Mouse (Mus musculus) C2C12 (cell line): ENCODE measurements at regions not wholly inside any gene's neighbourhood (a gene's known extent, or its start where the extent isn't known, plus 50 kb on each side); places are given as distances from the start of the nearest gene placed in this dataset.

Source experiments
- CEBPB ChIP-seq: IDR thresholded peaks from one replicate; pipeline ENCODE4 v1.6.1; 2011; ENCODE audit warnings: low read depth, mild to moderate bottlenecking, control low read depth, moderate library complexity
- CTCF ChIP-seq: IDR thresholded peaks from one replicate; pipeline ENCODE4 v1.5.1; 2011; ENCODE audit not compliant: control insufficient read depth, insufficient read depth, insufficient read length
- FOSL1 ChIP-seq: IDR thresholded peaks from one replicate; pipeline ENCODE4 v1.8.0; 2011; ENCODE audit warnings: mild to moderate bottlenecking, low read length; ENCODE audit not compliant: poor library complexity, insufficient read depth, severe bottlenecking
- MAX ChIP-seq: IDR thresholded peaks from one replicate; pipeline ENCODE4 v1.6.1; 2011; ENCODE audit warnings: mild to moderate bottlenecking, control low read depth
- MYOD1 ChIP-seq: IDR thresholded peaks from one replicate; pipeline ENCODE4 v1.6.1; 2011; ENCODE audit warnings: low read depth; ENCODE audit not compliant: control insufficient read depth, insufficient read length
- MYOG ChIP-seq: IDR thresholded peaks from one replicate; pipeline ENCODE4 v1.6.1; 2011; ENCODE audit not compliant: control insufficient read depth, insufficient read length; ENCODE audit errors: extremely low read depth
- USF1 ChIP-seq: IDR thresholded peaks from one replicate; pipeline ENCODE4 v1.6.1; 2011; ENCODE audit warnings: low read depth, mild to moderate bottlenecking, control low read depth, moderate library complexity

- no peak for TF ChIP-seq CTCF
- no peak for TF ChIP-seq CEBPB
- TF ChIP-seq MYOD1, result no peak
- no peak for TF ChIP-seq MYOG
- TF ChIP-seq MAX, result no peak
- TF ChIP-seq USF1, result no peak
- no peak for TF ChIP-seq FOSL1
These were observed 169.1 kb upstream of the Rapgef5 start for GRCm38 (mm10) chr12:117347135-117347534.
